Mouse (Mus musculus) forebrain, embryonic 11.5 days (tissue): ENCODE measurements at regions not wholly inside any gene's neighbourhood (a gene's known extent, or its start where the extent isn't known, plus 50 kb on each side); places are given as distances from the start of the nearest gene placed in this dataset.

Experiments used
- ATAC-seq: fragments of 200-750 bp; cut with Nextera tagmentation; replicated peaks from 2 replicates; pipeline ENCODE4 v1.8.0; 2017; ENCODE audit warnings: moderate TSS enrichment; ENCODE audit not compliant: low FRiP score
- DNase-seq: peaks from one replicate; pipeline ENCODE4 v3.0.0-alpha.2; 2017; ENCODE audit warnings: low spot score
- H3K27ac ChIP-seq: fragments of 300-500 bp; sonication (generic); 2 replicates; pipeline ENCODE4 v1.5.1; 2014; ENCODE audit warnings: low read depth, low read length
- H3K27me3 ChIP-seq: fragments of 300-500 bp; sonication (generic); 2 replicates; pipeline ENCODE4 v1.6.1; 2014; ENCODE audit warnings: mild to moderate bottlenecking, low read length, mixed read lengths; ENCODE audit not compliant: control insufficient read depth, insufficient read depth
- H3K36me3 ChIP-seq: fragments of 300-500 bp; sonication (generic); 2 replicates; pipeline ENCODE4 v1.6.1; 2014; ENCODE audit warnings: mild to moderate bottlenecking, low read length, moderate library complexity, mixed read lengths; ENCODE audit not compliant: control insufficient read depth, insufficient read depth
- H3K4me1 ChIP-seq: fragments of 300-500 bp; sonication (generic); replicated peaks from 2 replicates; pipeline ENCODE4 v1.6.1; 2014; ENCODE audit warnings: low read length, mixed read lengths; ENCODE audit not compliant: control insufficient read depth, insufficient read depth
- H3K4me2 ChIP-seq: fragments of 300-500 bp; sonication (generic); 2 replicates; pipeline ENCODE4 v1.6.1; 2014; ENCODE audit warnings: low read depth, mild to moderate bottlenecking, low read length, moderate library complexity, mixed read lengths; ENCODE audit not compliant: severe bottlenecking
- H3K4me3 ChIP-seq: fragments of 300-500 bp; sonication (generic); 2 replicates; pipeline ENCODE4 v1.5.1; 2014; ENCODE audit warnings: low read depth, low read length
- H3K9ac ChIP-seq: fragments of 300-500 bp; sonication (generic); 2 replicates; pipeline ENCODE4 v1.6.1; 2014; ENCODE audit warnings: low read length
- H3K9me3 ChIP-seq: fragments of 300-500 bp; sonication (generic); 2 replicates; pipeline ENCODE4 v1.6.1; 2016; ENCODE audit warnings: low read length, mixed read lengths; ENCODE audit not compliant: control insufficient read depth
- WGBS: fragments of 180-500 bp; shearing (Covaris S2); extraction: QIAGEN DNeasy Blood & Tissue Kit; methylation state at CpG from one replicate; pipeline ENCODE4 v1.1.7; 2014; 5-methylcytosine and 5-hydroxymethylcytosine counted together

- H3K4me2 ChIP-seq, result peak overlapping the region; percentile 35
- whole genome bisulfite sequencing, result 38% methylated on average over 25 of the region's 25 CpGs
- H3K36me3 ChIP-seq, result no peaks in the 10 kb centered on the region
- H3K9me3 ChIP-seq, result no peaks in the 10 kb centered on the region
- H3K4me1 ChIP-seq, result 0 out of 2 replicates have a peak, but pooled peaks cover 3% of the 10 kb centered on the region
- H3K27ac ChIP-seq, result peak overlapping the region; percentile 77
- DNase-seq (peak; percentile 66), ATAC-seq (peak; percentile 94)
- H3K27me3 ChIP-seq, result no peaks in the 10 kb centered on the region
- H3K4me3 ChIP-seq, result peak overlapping the region; percentile 15; the same call in 1 of the 2 replicates
- peak overlapping the region; percentile 17; the same call in 1 of the 2 replicates for H3K9ac ChIP-seq
Observed at GRCm38 (mm10) chr13:99100430-99101409, 83.9 kb upstream of the Zfp366 start.

- no peak for DNase-seq
- Histone ChIP-seq H3K4me2 (peak overlapping the region; percentile 35; the same call in 1 of the 2 replicates), H3K9me3 (no peaks in the 10 kb centered on the region), H3K9ac (no peak overlapping the region), H3K4me3 (no peak overlapping the region), H3K27me3 (no peaks in the 10 kb centered on the region), H3K36me3 (no peaks in the 10 kb centered on the region), H3K27ac (peak overlapping the region; percentile 77; the same call in 1 of the 2 replicates), H3K4me1 (0 out of 2 replicates have a peak, but pooled peaks cover 3% of the 10 kb centered on the region)
- 60% methylated on average over 6 of the region's 6 CpGs for WGBS
- no peak for ATAC-seq
Observed at GRCm38 (mm10) chr13:99099794-99100429, 84.7 kb upstream of the Zfp366 start.

- no peaks in the 10 kb centered on the region for H3K27me3 ChIP-seq
- 96% methylated on average over 7 of the region's 7 CpGs for WGBS
- H3K4me2 ChIP-seq, result no peak overlapping the region
- H3K9ac ChIP-seq, result no peak overlapping the region
- no peak overlapping the region for H3K27ac ChIP-seq
- H3K4me3 ChIP-seq, result no peak overlapping the region
- H3K9me3 ChIP-seq, result no peaks in the 10 kb centered on the region
- H3K36me3 ChIP-seq, result no peaks in the 10 kb centered on the region
- ATAC-seq (no peak), DNase-seq (no peak)
- H3K4me1 ChIP-seq, result 0 out of 2 replicates have a peak, but pooled peaks cover 3% of the 10 kb centered on the region
Observed at GRCm38 (mm10) chr13:99099226-99099625, 85.4 kb upstream of the Zfp366 start.

GRCm38 (mm10) chr13:99097606-99098545 lies 86.7 kb upstream of the Zfp366 start:
- ATAC-seq (no peak), DNase-seq (no peak)
- Histone ChIP-seq H3K27me3 (no peaks in the 10 kb centered on the region), H3K27ac (no peak overlapping the region), H3K4me3 (no peak overlapping the region), H3K36me3 (no peaks in the 10 kb centered on the region), H3K4me2 (no peak overlapping the region), H3K9ac (no peak overlapping the region), H3K4me1 (0 out of 2 replicates have a peak, but pooled peaks cover 3% of the 10 kb centered on the region), H3K9me3 (no peaks in the 10 kb centered on the region)
- 92% methylated on average over 6 of the region's 6 CpGs for WGBS

- DNase-seq, result no peak
- 92% methylated on average over 6 of the region's 6 CpGs for WGBS
- Histone ChIP-seq H3K27ac (no peak overlapping the region), H3K9me3 (no peaks in the 10 kb centered on the region), H3K4me1 (0 out of 2 replicates have a peak, but pooled peaks cover 3% of the 10 kb centered on the region), H3K4me3 (no peak overlapping the region), H3K27me3 (no peaks in the 10 kb centered on the region), H3K4me2 (no peak overlapping the region), H3K36me3 (no peaks in the 10 kb centered on the region), H3K9ac (no peak overlapping the region)
- no peak for ATAC-seq
Observed at GRCm38 (mm10) chr13:99096837-99097236, 87.8 kb upstream of the Zfp366 start.

- Histone ChIP-seq H3K36me3 (no peaks in the 10 kb centered on the region), H3K27ac (no peak overlapping the region), H3K4me2 (no peak overlapping the region), H3K9ac (no peak overlapping the region), H3K27me3 (no peaks in the 10 kb centered on the region), H3K4me1 (no peaks in the 10 kb centered on the region), H3K4me3 (no peak overlapping the region), H3K9me3 (no peaks in the 10 kb centered on the region)
- no peak for DNase-seq
- ATAC-seq, result no peak
- 96% methylated on average over 5 of the region's 5 CpGs for WGBS
Observed at GRCm38 (mm10) chr13:99095006-99095405, 89.6 kb upstream of the Zfp366 start.

GRCm38 (mm10) chr13:99094221-99094620 lies 90.4 kb upstream of the Zfp366 start:
- Histone ChIP-seq H3K27me3 (no peaks in the 10 kb centered on the region), H3K36me3 (no peaks in the 10 kb centered on the region), H3K4me1 (no peaks in the 10 kb centered on the region), H3K27ac (no peak overlapping the region), H3K4me2 (no peak overlapping the region), H3K9me3 (no peaks in the 10 kb centered on the region), H3K9ac (no peak overlapping the region), H3K4me3 (no peak overlapping the region)
- no peak for DNase-seq
- ATAC-seq, result no peak
- 81% methylated on average over 5 of the region's 5 CpGs for WGBS

- H3K9ac ChIP-seq, result no peak overlapping the region
- no peak overlapping the region for H3K4me2 ChIP-seq
- peak; percentile 86 for DNase-seq
- H3K27me3 ChIP-seq, result no peaks in the 10 kb centered on the region
- no peaks in the 10 kb centered on the region for H3K4me1 ChIP-seq
- WGBS, result 7% methylated on average over 9 of the region's 9 CpGs
- no peaks in the 10 kb centered on the region for H3K36me3 ChIP-seq
- H3K9me3 ChIP-seq, result no peaks in the 10 kb centered on the region
- no peak overlapping the region for H3K27ac ChIP-seq
- ATAC-seq, result peak; percentile 93
- no peak overlapping the region for H3K4me3 ChIP-seq
Observed at GRCm38 (mm10) chr13:99093269-99093668, 91.4 kb upstream of the Zfp366 start.
